Mouse (Mus musculus) limb, embryonic 12.5 days (tissue): Measurements from ENCODE around the gene Ktn1. TPM values are rescaled to one million over a fixed set of nuclear protein-coding genes. Genes with fewer than 3 reads are reported as not detected.

Experiments
- ATAC-seq: fragments of 200-750 bp; cut with Nextera tagmentation; 2 replicates; pipeline ENCODE4 v1.8.0; 2017; ENCODE audit warnings: low read depth, moderate TSS enrichment; ENCODE audit not compliant: insufficient number of reproducible peaks, insufficient read depth, low FRiP score, low TSS enrichment
- H3K27ac ChIP-seq: fragments of 300-500 bp; sonication (generic); 2 replicates; pipeline ENCODE4 v1.5.1; 2016; ENCODE audit warnings: mild to moderate bottlenecking, moderate library complexity
- H3K27me3 ChIP-seq: fragments of 300-500 bp; sonication (generic); 2 replicates; pipeline ENCODE4 v1.6.1; 2016; ENCODE audit warnings: mild to moderate bottlenecking, moderate library complexity
- H3K36me3 ChIP-seq: fragments of 300-500 bp; sonication (generic); 2 replicates; pipeline ENCODE4 v1.6.1; 2016; ENCODE audit warnings: mild to moderate bottlenecking, moderate library complexity
- H3K4me1 ChIP-seq: fragments of 300-500 bp; sonication (generic); replicated peaks from 2 replicates; pipeline ENCODE4 v1.6.1; 2016
- H3K4me2 ChIP-seq: fragments of 300-500 bp; sonication (generic); 2 replicates; pipeline ENCODE4 v1.6.1; 2016; ENCODE audit warnings: mild to moderate bottlenecking, moderate library complexity
- H3K4me3 ChIP-seq: fragments of 300-500 bp; sonication (generic); replicated peaks from 2 replicates; pipeline ENCODE4 v1.5.1; 2016; ENCODE audit warnings: mild to moderate bottlenecking
- H3K9ac ChIP-seq: fragments of 300-500 bp; sonication (generic); replicated peaks from 2 replicates; pipeline ENCODE4 v1.6.1; 2016; ENCODE audit warnings: mild to moderate bottlenecking, moderate library complexity
- H3K9me3 ChIP-seq: fragments of 300-500 bp; sonication (generic); 2 replicates; pipeline ENCODE4 v1.6.1; 2016; ENCODE audit warnings: mild to moderate bottlenecking, moderate library complexity
- WGBS: fragments of 180-500 bp; shearing (Covaris S2); methylation state at CpG from one replicate; pipeline ENCODE4 v1.1.7; 2016; 5-methylcytosine and 5-hydroxymethylcytosine counted together
- polyA plus RNA-seq: library from polyadenylated mRNA; unstranded; fragments of >200 nt; fragmentation: Nextera tagmentation; extraction: Ambion mirVana; gene quantifications from 2 replicates; pipeline ENCODE4 v1.2.1, GENCODE M21; 2016

Ktn1 gene
- polyA plus RNA-seq, 1 experiment from 2014 or later = 63.0 TPM

DNA sequence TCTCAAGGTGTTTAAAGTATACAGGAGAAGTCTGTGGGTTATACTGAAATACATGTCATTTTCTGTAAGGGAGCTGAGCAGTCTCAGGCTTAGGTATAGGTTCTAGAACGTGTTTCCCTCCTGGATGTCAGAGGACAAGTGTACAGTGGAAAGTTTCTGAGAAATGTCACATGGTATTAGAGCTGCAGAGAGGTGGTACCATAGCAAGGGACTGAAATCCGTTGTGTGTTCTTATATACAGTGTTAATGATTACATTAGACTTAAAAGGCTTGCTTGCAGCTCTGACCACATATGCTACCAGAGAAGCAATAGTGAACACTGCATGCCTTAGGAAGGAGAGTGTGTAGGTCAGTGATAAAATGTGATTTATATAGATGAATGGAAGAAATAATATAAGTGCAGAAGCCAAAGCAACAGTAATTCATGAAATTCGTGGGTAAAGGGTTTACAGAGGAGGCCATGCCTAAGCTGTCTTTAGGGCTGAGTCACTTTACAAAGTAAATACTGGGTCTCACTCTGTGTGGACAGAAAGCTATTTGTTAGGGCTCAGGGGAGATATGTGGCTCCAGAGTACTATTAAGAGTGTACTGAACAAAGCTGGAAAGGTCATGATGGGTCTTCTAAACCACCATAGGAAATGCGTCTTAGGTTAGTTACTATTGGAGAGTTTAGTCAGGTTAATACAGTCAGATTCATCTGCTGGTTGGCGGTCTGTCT, 17.0 kb downstream of the Ktn1 start:
- H3K27ac ChIP-seq = no peak overlapping the region
- H3K4me2 ChIP-seq = no peak overlapping the region
- peaks cover 46% of the 10 kb centered on the region for H3K36me3 ChIP-seq
- no peak for ATAC-seq
- no peaks in the 10 kb centered on the region for H3K27me3 ChIP-seq
- no peak overlapping the region for H3K9ac ChIP-seq
- H3K4me3 ChIP-seq = no peak overlapping the region
- WGBS = 87% methylated on average over 5 of the region's 5 CpGs
- H3K9me3 ChIP-seq = no peaks in the 10 kb centered on the region
- H3K4me1 ChIP-seq = peaks cover 9% of the 10 kb centered on the region; the same call in 1 of the 2 replicates

DNA sequence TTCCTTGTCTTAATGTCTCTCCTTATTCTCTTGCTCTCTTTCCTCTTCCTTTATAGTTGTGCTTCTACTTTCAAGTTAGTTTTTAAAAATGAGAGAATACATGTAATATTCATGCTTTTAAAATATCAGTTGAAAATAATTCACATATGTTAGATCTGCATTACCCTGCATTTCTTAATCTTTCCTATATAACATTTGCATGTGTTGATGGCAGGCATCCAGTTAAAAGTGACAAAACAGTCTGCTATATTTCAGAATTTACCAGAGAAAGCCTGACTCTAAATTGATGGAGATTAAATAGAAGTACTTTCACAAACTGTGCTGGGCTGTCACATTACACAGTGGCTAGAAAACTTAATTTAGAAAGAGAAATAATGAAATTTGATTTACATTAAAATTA, 19.8 kb downstream of the Ktn1 start:
- Histone ChIP-seq H3K4me3 (no peak overlapping the region), H3K4me2 (no peak overlapping the region), H3K9me3 (no peaks in the 10 kb centered on the region), H3K27me3 (no peaks in the 10 kb centered on the region), H3K36me3 (peaks cover 61% of the 10 kb centered on the region), H3K4me1 (no peaks in the 10 kb centered on the region), H3K27ac (no peak overlapping the region), H3K9ac (no peak overlapping the region)
- ATAC-seq = no peak

DNA sequence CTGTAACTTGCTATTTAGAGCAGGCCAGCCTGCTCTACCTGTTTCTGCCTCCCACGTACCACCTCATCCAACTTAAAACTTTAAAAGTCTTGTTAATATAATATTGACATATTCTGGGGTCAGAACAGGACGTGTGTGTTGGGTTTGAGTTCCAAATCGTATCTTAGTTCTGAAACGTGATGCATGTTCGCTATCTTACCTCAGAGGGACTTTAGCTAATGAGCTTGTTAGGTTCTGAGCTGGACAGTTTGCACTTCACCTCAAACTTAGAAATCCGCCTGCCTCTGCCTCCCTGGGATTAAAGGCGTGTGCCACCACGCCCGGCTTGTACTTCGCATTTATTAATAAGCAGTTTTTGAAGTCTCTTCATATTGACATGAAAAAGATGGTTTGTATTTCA, 34.6 kb downstream of the Ktn1 start:
- WGBS = 93% methylated on average over 10 of the region's 10 CpGs
- H3K9ac ChIP-seq = no peak overlapping the region
- H3K36me3 ChIP-seq = peaks cover 90% of the 10 kb centered on the region

DNA sequence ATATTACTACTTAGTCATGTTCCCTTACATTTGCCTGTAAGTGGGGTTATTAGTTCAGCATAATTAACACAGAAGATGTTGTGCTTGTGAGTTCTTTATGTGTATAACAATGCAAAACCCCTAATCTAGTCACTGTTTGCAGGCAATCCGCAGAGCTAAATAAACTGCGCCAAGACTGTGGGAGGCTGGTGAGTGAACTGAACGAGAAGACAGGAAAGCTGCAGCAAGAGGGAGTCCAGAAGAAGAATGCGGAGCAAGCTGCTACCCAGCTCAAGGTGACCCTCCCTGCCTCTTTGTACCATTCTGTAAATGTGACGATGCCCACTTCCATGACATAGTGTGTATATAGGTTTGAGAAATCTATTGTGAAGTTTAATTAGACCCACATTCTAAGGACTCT, 36.3 kb downstream of the Ktn1 start:
- Histone ChIP-seq H3K36me3 (peaks cover 89% of the 10 kb centered on the region), H3K9me3 (no peaks in the 10 kb centered on the region), H3K4me2 (no peak overlapping the region), H3K9ac (no peak overlapping the region), H3K27me3 (no peaks in the 10 kb centered on the region), H3K4me3 (no peak overlapping the region), H3K27ac (no peak overlapping the region), H3K4me1 (no peaks in the 10 kb centered on the region)
- 95% methylated on average over 5 of the region's 5 CpGs for WGBS
- no peak for ATAC-seq

More for the DNA sequence above, 34.6 kb downstream of the Ktn1 start:
- Histone ChIP-seq H3K4me2 (no peak overlapping the region), H3K4me1 (no peaks in the 10 kb centered on the region), H3K27me3 (no peaks in the 10 kb centered on the region), H3K27ac (no peak overlapping the region), H3K4me3 (no peak overlapping the region), H3K9me3 (no peaks in the 10 kb centered on the region)
- ATAC-seq = no peak

DNA sequence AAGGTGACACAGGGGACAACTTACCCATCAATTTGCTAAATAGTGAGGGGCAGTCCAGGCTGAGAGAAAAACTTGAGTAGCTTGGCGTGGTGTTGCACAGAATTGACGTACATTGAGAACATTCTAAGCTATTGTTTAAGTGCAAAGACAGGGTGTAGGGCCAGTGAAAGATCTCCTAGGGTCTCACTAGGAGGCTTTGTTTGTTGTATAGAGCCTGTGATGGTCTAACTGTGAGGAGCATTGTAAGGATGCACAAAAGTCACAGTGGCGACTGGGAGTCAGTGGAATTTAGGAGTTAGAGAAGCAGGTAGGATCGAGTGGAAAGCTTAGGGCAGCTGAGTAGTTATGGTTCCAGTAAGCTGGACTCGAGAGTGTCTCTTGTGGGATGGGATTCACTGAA, 50.9 kb downstream of the Ktn1 start:
- H3K9ac ChIP-seq = no peak overlapping the region
- H3K4me3 ChIP-seq = no peak overlapping the region
- ATAC-seq = no peak
- H3K36me3 ChIP-seq = peaks cover 57% of the 10 kb centered on the region
- H3K4me1 ChIP-seq = no peaks in the 10 kb centered on the region
- WGBS = 88% methylated on average over 5 of the region's 5 CpGs
- H3K4me2 ChIP-seq = no peak overlapping the region
- H3K9me3 ChIP-seq = no peaks in the 10 kb centered on the region
- H3K27ac ChIP-seq = no peak overlapping the region
- H3K27me3 ChIP-seq = no peaks in the 10 kb centered on the region

DNA sequence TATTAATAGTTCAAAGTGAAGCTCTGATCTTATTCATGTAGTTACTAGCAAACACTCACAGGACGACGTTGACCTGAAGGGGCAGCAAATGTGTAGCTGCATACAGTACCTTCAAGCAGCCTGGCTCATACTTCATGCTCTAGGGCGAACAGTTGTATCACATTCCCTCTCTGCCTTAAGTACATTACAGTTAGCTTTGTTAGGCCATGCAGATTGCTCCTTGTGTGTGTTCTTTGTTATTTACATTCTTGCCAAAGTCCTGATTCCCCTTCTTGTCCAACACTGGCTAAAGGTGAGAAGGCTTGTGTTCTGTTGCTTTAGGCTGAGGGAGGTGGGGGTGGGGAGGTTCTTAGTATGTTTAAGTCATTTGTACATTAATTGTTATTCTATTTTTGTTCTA, 61.3 kb downstream of the Ktn1 start:
- no peak for ATAC-seq
- no peaks in the 10 kb centered on the region for H3K9me3 ChIP-seq
- H3K4me3 ChIP-seq = no peak overlapping the region
- no peak overlapping the region for H3K9ac ChIP-seq
- WGBS = 77% methylated on average over 3 of the region's 3 CpGs
- peaks cover 3% of the 10 kb centered on the region; the same call in 1 of the 2 replicates for H3K4me1 ChIP-seq
- no peak overlapping the region for H3K27ac ChIP-seq
- no peaks in the 10 kb centered on the region for H3K27me3 ChIP-seq
- no peak overlapping the region for H3K4me2 ChIP-seq
- peaks cover 73% of the 10 kb centered on the region for H3K36me3 ChIP-seq

DNA sequence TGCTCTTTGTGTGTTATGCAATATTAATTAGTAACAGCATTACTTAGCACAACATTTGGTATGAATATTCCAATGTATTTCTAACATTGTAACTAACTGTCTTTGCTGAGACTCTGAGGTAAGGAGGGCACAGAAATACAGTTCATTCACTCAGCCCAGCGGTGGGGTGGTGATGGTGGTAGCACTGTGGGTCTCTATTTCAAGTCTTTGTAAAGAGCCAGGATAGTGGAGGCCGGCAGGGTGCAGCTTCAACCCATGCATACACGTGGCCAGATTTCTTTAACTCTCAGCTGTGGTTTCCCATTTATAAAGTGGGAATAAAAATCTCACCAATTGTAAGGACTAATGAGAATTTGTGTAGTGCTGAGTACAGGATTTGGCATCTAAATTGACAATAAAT, 67.5 kb downstream of the Ktn1 start:
- WGBS = 71% methylated on average over 3 of the region's 3 CpGs
- Histone ChIP-seq H3K9ac (no peak overlapping the region), H3K9me3 (no peaks in the 10 kb centered on the region), H3K36me3 (peaks cover 49% of the 10 kb centered on the region), H3K4me3 (no peak overlapping the region), H3K27me3 (no peaks in the 10 kb centered on the region), H3K4me1 (peaks cover 3% of the 10 kb centered on the region; the same call in 1 of the 2 replicates), H3K4me2 (no peak overlapping the region), H3K27ac (no peak overlapping the region)
- ATAC-seq = no peak

DNA sequence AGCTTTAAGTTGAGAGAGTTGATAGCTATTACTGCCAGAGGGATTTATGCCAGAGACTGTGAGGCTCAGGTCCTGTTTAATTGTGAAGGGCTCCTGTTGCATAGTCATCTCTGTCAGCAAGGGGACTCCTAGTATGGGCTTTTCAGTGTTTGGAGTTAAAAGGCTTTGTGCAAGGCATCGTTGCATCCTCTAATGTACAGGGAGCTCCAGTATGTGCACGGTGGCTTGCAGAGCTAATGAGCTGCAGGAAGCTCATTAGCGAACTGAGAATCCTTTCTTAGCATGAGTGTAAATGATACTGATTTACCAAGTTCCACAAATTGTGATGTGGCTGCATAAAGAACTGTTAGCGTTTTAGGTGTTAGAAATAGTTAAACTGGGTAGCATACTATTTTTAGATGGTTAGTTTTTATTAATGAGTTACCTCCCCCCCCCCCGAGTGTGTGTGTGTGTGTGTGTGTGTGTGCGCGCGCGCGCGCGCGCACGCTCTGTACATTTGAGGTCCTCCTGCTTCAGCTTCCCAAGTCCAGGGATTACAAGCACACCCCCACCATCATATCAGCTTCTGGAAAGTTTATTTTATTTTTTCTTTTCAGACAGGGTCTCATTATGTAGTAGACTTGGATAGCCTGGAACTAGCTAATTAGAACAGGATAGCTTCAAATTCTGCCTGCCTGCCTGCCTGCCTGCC, 69.8 kb downstream of the Ktn1 start:
- Histone ChIP-seq H3K4me2 (no peak overlapping the region), H3K4me3 (no peak overlapping the region), H3K36me3 (peaks cover 50% of the 10 kb centered on the region), H3K27ac (no peak overlapping the region), H3K27me3 (no peaks in the 10 kb centered on the region), H3K4me1 (no peaks in the 10 kb centered on the region), H3K9me3 (no peaks in the 10 kb centered on the region), H3K9ac (no peak overlapping the region)
- ATAC-seq = no peak
- WGBS = 83% methylated on average over 14 of the region's 14 CpGs

DNA sequence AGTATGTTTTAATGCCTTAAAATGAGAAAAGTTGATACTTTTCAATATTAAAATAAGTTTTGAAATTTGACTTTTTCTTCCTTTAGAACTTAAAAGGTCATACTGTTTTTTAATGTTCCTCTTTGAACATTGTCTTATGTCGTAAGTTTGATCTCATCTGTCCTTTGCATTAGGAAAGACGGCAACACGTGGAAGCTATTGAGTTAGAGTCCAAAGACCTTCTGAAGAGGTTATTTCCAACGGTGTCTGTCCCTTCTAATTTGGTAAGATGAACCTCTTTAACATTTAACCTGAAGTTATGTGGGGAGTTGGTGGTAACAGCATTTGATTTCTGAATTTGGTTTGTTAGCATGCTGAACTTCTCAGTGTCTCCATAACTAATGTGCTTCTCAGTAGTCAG, 71.8 kb downstream of the Ktn1 start:
- Histone ChIP-seq H3K9ac (no peak overlapping the region), H3K4me1 (no peaks in the 10 kb centered on the region), H3K27me3 (no peaks in the 10 kb centered on the region), H3K36me3 (peaks cover 54% of the 10 kb centered on the region), H3K4me2 (no peak overlapping the region), H3K4me3 (no peak overlapping the region), H3K9me3 (no peaks in the 10 kb centered on the region), H3K27ac (no peak overlapping the region)
- no peak for ATAC-seq
- WGBS = 86% methylated on average over 4 of the region's 4 CpGs

DNA sequence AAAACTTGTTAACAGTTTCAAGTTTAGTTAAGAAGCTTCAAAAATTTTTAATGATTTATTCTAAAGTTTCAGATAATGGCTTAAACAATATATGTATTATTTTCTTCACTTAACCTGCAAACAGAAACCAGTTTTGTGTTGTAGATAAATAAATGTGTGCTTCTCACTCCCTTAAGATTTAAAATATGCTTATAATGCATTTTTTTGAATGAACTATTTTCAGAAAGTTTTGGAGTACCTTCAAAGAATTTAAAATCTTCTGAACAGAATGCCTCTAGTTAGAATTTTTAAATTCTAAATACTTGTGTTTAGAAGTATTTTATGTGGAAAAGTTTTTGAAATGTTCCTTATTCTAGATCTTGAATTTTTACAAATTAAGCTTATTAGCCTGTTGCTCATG, 74.8 kb downstream of the Ktn1 start:
- peaks cover 68% of the 10 kb centered on the region for H3K36me3 ChIP-seq

DNA sequence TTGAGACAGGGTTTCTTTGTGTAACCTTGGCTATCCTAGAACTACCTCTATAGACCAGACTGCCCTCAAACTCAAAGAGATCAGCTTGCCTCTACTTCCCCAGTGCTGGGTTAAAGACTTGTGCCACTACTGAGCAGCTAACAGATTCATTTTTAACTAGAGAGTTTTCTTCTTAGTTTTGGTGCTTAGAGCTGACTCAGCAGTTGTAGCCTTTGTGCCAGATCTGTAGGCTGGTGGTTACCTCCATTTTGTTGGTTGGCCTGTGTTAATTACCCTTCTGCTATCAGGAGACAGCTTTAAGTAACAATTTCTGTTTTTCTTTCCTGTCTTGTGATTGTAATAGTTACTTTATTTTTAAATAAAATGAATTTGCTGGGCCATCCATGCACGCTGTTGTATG, 80.3 kb downstream of the Ktn1 start:
- Histone ChIP-seq H3K4me1 (no peaks in the 10 kb centered on the region), H3K4me2 (no peak overlapping the region), H3K36me3 (peaks cover 94% of the 10 kb centered on the region), H3K27me3 (no peaks in the 10 kb centered on the region), H3K9ac (no peak overlapping the region), H3K4me3 (no peak overlapping the region), H3K27ac (no peak overlapping the region), H3K9me3 (no peaks in the 10 kb centered on the region)
- ATAC-seq = no peak
- 100% methylated on average over 1 of the region's 1 CpGs for WGBS

More for the DNA sequence above, 74.8 kb downstream of the Ktn1 start:
- Histone ChIP-seq H3K4me3 (no peak overlapping the region), H3K4me1 (no peaks in the 10 kb centered on the region), H3K9ac (no peak overlapping the region), H3K9me3 (no peaks in the 10 kb centered on the region), H3K27me3 (no peaks in the 10 kb centered on the region), H3K4me2 (no peak overlapping the region), H3K27ac (no peak overlapping the region)
- ATAC-seq = no peak

DNA sequence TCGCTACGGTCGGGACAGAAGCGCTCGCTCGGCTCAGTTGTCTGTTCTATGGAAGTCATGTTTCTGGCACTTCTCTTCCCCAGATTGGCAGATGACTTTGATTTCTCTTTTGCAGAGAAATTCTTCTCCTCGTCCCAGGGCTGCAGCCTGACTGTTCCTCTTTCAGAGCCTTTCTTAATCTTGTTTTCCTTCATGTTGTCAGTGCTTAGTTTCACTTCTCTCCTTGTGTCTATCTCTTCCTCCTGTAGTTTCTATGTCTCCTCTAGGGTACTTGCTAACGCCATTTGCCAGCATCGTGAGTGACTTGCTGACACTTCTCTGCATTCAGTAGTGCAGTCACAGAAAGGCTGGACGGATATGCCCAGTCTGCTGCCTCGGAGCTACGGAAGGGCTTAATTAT, 87.1 kb downstream of the Ktn1 start:
- H3K27me3 ChIP-seq = no peaks in the 10 kb centered on the region
- H3K9ac ChIP-seq = no peak overlapping the region
- peaks cover 86% of the 10 kb centered on the region for H3K36me3 ChIP-seq
- no peak overlapping the region for H3K4me2 ChIP-seq
- H3K9me3 ChIP-seq = no peaks in the 10 kb centered on the region
- no peak overlapping the region for H3K4me3 ChIP-seq
- WGBS = 94% methylated on average over 12 of the region's 12 CpGs
- H3K4me1 ChIP-seq = no peaks in the 10 kb centered on the region
- H3K27ac ChIP-seq = no peak overlapping the region
- no peak for ATAC-seq
